Mouse (Mus musculus) heart, embryonic 11.5 days (tissue): ENCODE data around the gene Fkbp9. TPM values are rescaled to one million over a fixed set of nuclear protein-coding genes. Genes with fewer than 3 reads are reported as not detected.
"Not testable (repeated sequence)": the region's sequence is repeated elsewhere in the genome, so short reads cannot be mapped to it uniquely, and the experiment has no call there.

Experiments used
- ATAC-seq: fragments of 200-750 bp; cut with Nextera tagmentation; replicated peaks from 2 replicates; pipeline ENCODE4 v1.8.0; 2017; ENCODE audit warnings: moderate library complexity; ENCODE audit not compliant: insufficient number of reproducible peaks, low FRiP score, low TSS enrichment
- H3K27ac ChIP-seq: fragments of 300-500 bp; sonication (generic); 2 replicates; pipeline ENCODE4 v1.5.1; 2014; ENCODE audit warnings: mild to moderate bottlenecking, low read depth, low read length
- H3K27me3 ChIP-seq: fragments of 300-500 bp; sonication (generic); 2 replicates; pipeline ENCODE4 v1.6.1; 2014; ENCODE audit warnings: mild to moderate bottlenecking, low read length, mixed read lengths; ENCODE audit not compliant: control insufficient read depth, insufficient read depth
- H3K36me3 ChIP-seq: fragments of 300-500 bp; sonication (generic); 2 replicates; pipeline ENCODE4 v1.6.1; 2014; ENCODE audit warnings: mild to moderate bottlenecking, low read length, moderate library complexity, mixed read lengths; ENCODE audit not compliant: control insufficient read depth, insufficient read depth
- H3K4me1 ChIP-seq: fragments of 300-500 bp; sonication (generic); 2 replicates; pipeline ENCODE4 v1.6.1; 2014; ENCODE audit warnings: low read length; ENCODE audit not compliant: control insufficient read depth, insufficient read depth
- H3K4me2 ChIP-seq: fragments of 300-500 bp; sonication (generic); 2 replicates; pipeline ENCODE4 v1.6.1; 2014; ENCODE audit warnings: mild to moderate bottlenecking, moderate library complexity
- H3K4me3 ChIP-seq: fragments of 300-500 bp; sonication (generic); 2 replicates; pipeline ENCODE4 v1.5.1; 2014; ENCODE audit warnings: low read depth, low read length
- H3K9ac ChIP-seq: fragments of 300-500 bp; sonication (generic); 2 replicates; pipeline ENCODE4 v1.6.1; 2014; ENCODE audit warnings: mild to moderate bottlenecking, low read depth, low read length, moderate library complexity
- H3K9me3 ChIP-seq: fragments of 300-500 bp; sonication (generic); replicated peaks from 2 replicates; pipeline ENCODE4 v1.6.1; 2016; ENCODE audit warnings: low read length; ENCODE audit not compliant: control insufficient read depth
- WGBS: fragments of 180-500 bp; shearing (Covaris S2); extraction: QIAGEN DNeasy Blood & Tissue Kit; methylation state at CpG from one replicate; pipeline ENCODE4 v1.1.7; 2014; ENCODE audit not compliant: insufficient replicate concordance; 5-methylcytosine and 5-hydroxymethylcytosine counted together
- polyA plus RNA-seq: library from polyadenylated mRNA; unstranded; fragments of >200 nt; fragmentation: Nextera tagmentation; extraction: Ambion mirVana; gene quantifications from 2 replicates; pipeline ENCODE4 v1.2.1, GENCODE M21; 2014

Fkbp9 gene
- polyA plus RNA-seq, 1 experiment from 2014 or later: 114 TPM

DNA sequence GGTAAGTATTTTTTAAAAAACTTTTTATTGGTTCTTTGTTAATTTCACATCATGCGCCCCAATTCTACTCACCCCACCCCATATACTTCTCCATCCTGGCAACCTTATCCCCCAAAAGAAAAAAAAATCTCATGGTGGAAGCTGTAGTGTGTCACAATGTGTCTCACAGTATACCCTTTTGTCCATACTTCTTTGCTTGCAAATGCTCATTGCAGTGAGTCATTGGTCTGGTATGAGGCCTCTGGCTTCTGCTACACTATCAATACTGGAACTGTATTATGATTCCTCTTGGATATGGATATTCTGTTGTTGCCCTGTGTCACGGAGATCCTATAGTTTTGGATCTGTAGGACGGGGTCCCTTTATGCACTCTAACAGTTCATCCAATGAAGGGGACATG is 17.1 kb downstream of the Fkbp9 start:
- H3K27ac ChIP-seq: no peak overlapping the region
- H3K4me3 ChIP-seq: no peak overlapping the region
- no peak overlapping the region for H3K4me2 ChIP-seq
- peaks cover 6% of the 10 kb centered on the region; the same call in 1 of the 2 replicates for H3K4me1 ChIP-seq
- ATAC-seq: no peak
- H3K9me3 ChIP-seq: no peaks in the 10 kb centered on the region
- H3K9ac ChIP-seq: no peak overlapping the region
- peaks cover 5% of the 10 kb centered on the region for H3K36me3 ChIP-seq
- 80% methylated on average over 3 of the region's 3 CpGs for WGBS
- no peaks in the 10 kb centered on the region for H3K27me3 ChIP-seq

DNA sequence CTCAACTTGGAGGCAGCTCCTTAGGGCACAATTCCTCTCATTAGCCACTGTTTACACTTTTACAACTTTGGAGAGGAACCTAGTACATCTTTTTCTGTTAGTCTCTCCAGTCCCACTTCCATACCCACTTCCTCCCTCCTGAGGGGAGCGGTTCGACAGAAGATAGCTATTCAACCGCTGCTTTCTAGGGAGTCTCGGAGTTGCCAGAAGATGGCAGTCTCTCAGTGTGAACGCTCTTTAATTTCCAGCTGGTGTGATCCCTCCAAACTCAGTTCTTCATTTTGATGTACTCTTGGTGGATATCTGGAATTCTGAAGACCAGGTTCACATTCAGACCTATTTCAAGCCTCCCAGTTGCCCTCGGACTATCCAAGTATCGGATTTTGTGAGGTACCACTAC is 18.5 kb downstream of the Fkbp9 start:
- H3K4me3 ChIP-seq: no peak overlapping the region
- no peaks in the 10 kb centered on the region for H3K9me3 ChIP-seq
- no peak for ATAC-seq
- WGBS: 58% methylated on average over 7 of the region's 7 CpGs
- peaks cover 9% of the 10 kb centered on the region; the same call in 1 of the 2 replicates for H3K36me3 ChIP-seq
- no peak overlapping the region for H3K4me2 ChIP-seq
- peaks cover 6% of the 10 kb centered on the region; the same call in 1 of the 2 replicates for H3K4me1 ChIP-seq
- H3K27me3 ChIP-seq: no peaks in the 10 kb centered on the region
- no peak overlapping the region for H3K27ac ChIP-seq
- H3K9ac ChIP-seq: no peak overlapping the region

DNA sequence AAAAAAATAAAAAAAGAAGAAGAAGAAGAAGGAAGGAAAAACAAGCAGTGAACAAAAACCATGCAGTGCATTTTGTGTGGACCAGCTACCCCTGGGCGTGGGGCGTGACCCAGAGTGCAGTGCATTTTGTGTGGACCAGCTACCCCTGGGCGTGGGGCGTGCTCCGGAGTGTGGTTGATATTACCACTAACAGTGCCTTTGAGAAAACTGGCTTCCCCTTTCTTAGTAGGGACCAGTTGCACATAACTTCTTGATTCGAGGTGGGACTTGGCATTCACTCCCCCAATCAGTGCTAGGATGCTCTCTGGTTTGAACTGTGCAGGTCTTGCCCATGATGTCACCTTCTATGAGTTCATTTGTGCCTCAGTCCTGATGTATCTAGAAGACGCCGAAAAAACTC is 22.9 kb downstream of the Fkbp9 start:
- H3K36me3 ChIP-seq: peaks cover 14% of the 10 kb centered on the region; the same call in 1 of the 2 replicates
- 88% methylated on average over 8 of the region's 8 CpGs for WGBS
- no peak for ATAC-seq

DNA sequence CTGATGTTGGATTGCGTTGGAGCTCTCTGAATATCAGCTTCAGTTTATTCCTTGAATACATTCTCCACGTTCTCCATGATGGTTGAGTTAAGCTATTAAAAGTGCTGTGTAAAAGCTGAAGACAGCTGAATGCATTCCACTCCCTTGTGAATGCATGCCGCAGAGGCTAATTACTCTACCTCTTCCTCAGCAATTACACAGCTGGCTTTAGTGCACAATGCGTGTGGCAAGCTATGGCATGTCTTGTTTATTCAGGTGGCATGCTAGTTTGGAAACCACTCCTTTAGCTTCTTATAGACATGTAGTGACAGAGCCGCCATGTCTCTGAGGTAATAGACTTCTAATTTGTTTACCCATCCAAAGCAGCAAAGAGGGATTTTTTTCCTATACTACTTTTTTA is 24.9 kb downstream of the Fkbp9 start:
- peaks cover 12% of the 10 kb centered on the region; the same call in 1 of the 2 replicates for H3K36me3 ChIP-seq
- no peak for ATAC-seq

More for the DNA sequence above, 22.9 kb downstream of the Fkbp9 start:
- Histone ChIP-seq H3K4me1 (peaks cover 3% of the 10 kb centered on the region), H3K4me3 (no peak overlapping the region), H3K27ac (no peak overlapping the region), H3K9ac (no peak overlapping the region), H3K4me2 (no peak overlapping the region), H3K27me3 (no peaks in the 10 kb centered on the region), H3K9me3 (no peaks in the 10 kb centered on the region)

DNA sequence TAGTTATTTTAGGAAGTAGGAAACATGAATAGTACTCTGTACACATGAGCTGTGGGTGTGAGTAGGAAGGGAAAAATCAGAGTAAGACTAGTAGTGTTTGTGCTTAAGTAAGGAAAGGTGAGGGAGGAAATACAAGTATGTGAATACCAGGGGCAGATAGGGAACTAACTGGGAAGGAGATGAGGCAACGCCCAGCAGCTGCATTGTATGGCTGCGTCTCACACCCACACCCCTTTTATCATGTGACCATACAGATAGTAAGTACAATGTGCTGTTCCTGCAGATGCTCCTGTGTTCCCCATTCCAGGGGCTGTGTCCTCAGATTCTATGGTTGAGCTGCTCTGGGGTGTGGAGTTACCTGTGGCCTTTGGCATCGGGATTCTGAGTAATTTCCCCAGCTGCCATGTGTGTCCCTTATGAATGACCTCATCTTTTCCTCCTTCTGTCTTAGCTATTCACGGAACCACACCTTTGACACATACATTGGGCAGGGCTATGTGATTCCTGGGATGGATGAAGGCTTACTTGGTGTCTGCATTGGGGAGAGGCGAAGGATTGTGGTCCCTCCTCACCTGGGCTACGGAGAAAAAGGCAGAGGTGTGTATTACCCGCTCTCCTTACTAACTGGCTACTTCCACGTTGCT is 28.5 kb downstream of the Fkbp9 start:
- Histone ChIP-seq H3K36me3 (peaks cover 5% of the 10 kb centered on the region; the same call in 1 of the 2 replicates), H3K27me3 (no peaks in the 10 kb centered on the region), H3K9ac (no peak overlapping the region), H3K9me3 (no peaks in the 10 kb centered on the region), H3K4me3 (no peak overlapping the region), H3K27ac (no peak overlapping the region), H3K4me2 (no peak overlapping the region), H3K4me1 (no peaks in the 10 kb centered on the region; the same call in 1 of the 2 replicates)
- ATAC-seq: no peak
- WGBS: 85% methylated on average over 8 of the region's 8 CpGs

More for the DNA sequence above, 24.9 kb downstream of the Fkbp9 start:
- 87% methylated on average over 5 of the region's 5 CpGs for WGBS
- Histone ChIP-seq H3K27me3 (no peaks in the 10 kb centered on the region), H3K9ac (no peak overlapping the region), H3K4me3 (no peak overlapping the region), H3K27ac (no peak overlapping the region), H3K4me1 (no peaks in the 10 kb centered on the region; the same call in 1 of the 2 replicates), H3K4me2 (no peak overlapping the region), H3K9me3 (no peaks in the 10 kb centered on the region)

DNA sequence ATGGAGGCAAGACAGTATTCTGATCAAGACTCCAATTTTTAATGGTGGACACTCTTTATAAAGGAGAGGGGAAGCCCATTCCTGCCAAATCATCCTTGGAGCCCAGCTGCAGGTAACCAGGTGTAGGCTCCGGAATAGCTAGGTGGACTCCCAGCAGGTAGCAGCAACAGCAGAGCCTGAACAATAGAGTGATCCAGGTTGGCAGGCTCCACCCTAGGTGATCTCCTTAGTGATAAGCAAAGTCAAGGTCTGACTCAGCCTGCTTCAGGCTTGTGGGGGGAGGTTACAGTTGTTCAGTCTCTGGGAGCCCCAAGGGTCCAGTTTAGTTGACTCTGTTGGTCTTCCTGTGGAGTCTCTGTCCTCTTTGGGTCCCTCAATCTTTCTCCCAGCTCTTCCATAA is 35.0 kb downstream of the Fkbp9 start:
- WGBS: 81% methylated on average over 1 of the region's 1 CpGs
- not testable (repeated sequence) for H3K9me3 ChIP-seq, H3K4me3 ChIP-seq, H3K27ac ChIP-seq, H3K4me2 ChIP-seq, H3K36me3 ChIP-seq, H3K27me3 ChIP-seq, ATAC-seq, H3K9ac ChIP-seq
- H3K4me1 ChIP-seq: peaks cover 14% of the 10 kb centered on the region

DNA sequence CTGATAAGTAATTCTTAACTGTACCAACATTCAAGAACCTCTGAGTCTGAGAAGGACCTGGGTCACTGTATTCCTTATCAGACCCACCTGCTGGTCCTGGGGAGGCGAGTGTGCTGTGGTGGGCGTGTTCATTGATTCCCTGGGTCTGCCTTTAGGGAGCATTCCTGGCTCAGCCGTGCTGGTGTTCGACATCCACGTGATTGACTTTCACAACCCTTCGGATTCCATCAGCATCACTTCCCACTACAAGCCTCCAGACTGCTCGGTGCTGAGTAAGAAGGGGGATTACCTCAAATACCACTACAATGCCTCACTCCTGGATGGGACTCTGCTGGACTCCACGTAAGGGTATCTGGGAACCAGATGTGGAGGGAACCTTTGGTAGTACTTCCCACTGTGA is 36.7 kb downstream of the Fkbp9 start:
- H3K36me3 ChIP-seq: peaks cover 3% of the 10 kb centered on the region; the same call in 1 of the 2 replicates
- WGBS: 44% methylated on average over 8 of the region's 8 CpGs
- ATAC-seq: no peak

DNA sequence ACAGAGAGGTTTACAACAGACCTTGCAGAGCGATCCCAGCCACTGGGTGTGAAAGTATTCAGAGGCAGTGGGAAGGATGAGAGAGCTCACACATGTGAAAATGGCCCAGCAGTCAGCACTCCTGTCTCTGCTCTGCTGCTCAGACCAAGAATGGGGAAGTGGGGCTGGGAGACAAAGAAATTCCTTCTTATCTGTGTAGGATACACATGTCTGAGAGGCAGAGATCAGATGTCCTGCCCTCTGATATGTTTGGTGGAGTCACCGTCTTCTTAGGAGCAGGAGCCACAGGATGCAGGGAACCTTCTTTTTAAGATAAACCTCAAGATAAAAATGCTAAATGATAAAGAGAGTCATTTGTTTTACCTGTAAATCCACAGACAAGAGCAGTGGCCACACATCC is 38.2 kb downstream of the Fkbp9 start:
- ATAC-seq: no peak

More for the DNA sequence above, 36.7 kb downstream of the Fkbp9 start:
- no peak overlapping the region for H3K27ac ChIP-seq
- H3K9me3 ChIP-seq: no peaks in the 10 kb centered on the region
- H3K4me2 ChIP-seq: no peak overlapping the region
- H3K4me1 ChIP-seq: peaks cover 14% of the 10 kb centered on the region
- H3K27me3 ChIP-seq: no peaks in the 10 kb centered on the region
- H3K9ac ChIP-seq: no peak overlapping the region
- H3K4me3 ChIP-seq: no peak overlapping the region

DNA sequence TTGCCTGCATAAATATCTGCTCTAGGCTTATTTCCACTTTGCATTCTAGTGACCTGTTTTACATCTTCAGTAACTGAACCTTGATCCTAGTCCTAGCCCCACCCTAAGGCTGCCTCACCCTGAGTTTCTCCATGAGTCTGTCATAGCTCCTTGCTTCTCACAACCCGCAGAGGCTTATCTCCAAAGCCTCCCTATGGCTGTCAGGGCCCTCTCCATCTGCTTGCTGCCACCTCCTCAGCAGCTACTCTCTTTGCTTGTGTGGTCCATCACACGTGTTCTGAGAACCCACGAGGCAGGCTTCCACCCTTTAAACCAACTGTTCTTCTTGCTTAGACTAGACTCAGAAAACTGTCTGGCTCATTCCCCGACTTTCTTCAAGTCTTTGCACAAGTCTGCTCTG is 45.0 kb downstream of the Fkbp9 start:
- no peaks in the 10 kb centered on the region for H3K9me3 ChIP-seq
- no peak overlapping the region for H3K4me3 ChIP-seq
- H3K27ac ChIP-seq: no peak overlapping the region
- no peak overlapping the region for H3K4me2 ChIP-seq
- no peak overlapping the region for H3K9ac ChIP-seq
- WGBS: 55% methylated on average over 4 of the region's 4 CpGs
- no peak for ATAC-seq
- H3K4me1 ChIP-seq: peaks cover 19% of the 10 kb centered on the region
- H3K27me3 ChIP-seq: no peaks in the 10 kb centered on the region
- H3K36me3 ChIP-seq: no peaks in the 10 kb centered on the region; the same call in 1 of the 2 replicates

More for the DNA sequence above, 38.2 kb downstream of the Fkbp9 start:
- peaks cover 3% of the 10 kb centered on the region; the same call in 1 of the 2 replicates for H3K36me3 ChIP-seq
- 32% methylated on average over 2 of the region's 2 CpGs for WGBS
- no peak overlapping the region for H3K27ac ChIP-seq
- H3K9me3 ChIP-seq: no peaks in the 10 kb centered on the region
- no peak overlapping the region for H3K4me3 ChIP-seq
- no peak overlapping the region for H3K9ac ChIP-seq
- H3K4me1 ChIP-seq: peaks cover 14% of the 10 kb centered on the region
- H3K27me3 ChIP-seq: no peaks in the 10 kb centered on the region
- no peak overlapping the region for H3K4me2 ChIP-seq
